Mouse (Mus musculus) forebrain, embryonic 10.5 days (tissue): Measurements from ENCODE around the gene Eif3k. TPM values are rescaled to one million over a fixed set of nuclear protein-coding genes. Genes with fewer than 3 reads are reported as not detected.

Experiments used
- DNase-seq: peaks from one replicate; pipeline ENCODE4 v3.0.0-alpha.2; 2017; ENCODE audit warnings: low spot score; ENCODE audit errors: extremely low spot score
- H3K27ac ChIP-seq: fragments of 300-500 bp; sonication (generic); 2 replicates; pipeline ENCODE4 v1.5.1; 2016; ENCODE audit warnings: mild to moderate bottlenecking
- H3K27me3 ChIP-seq: fragments of 300-500 bp; sonication (generic); 2 replicates; pipeline ENCODE4 v1.6.1; 2016; ENCODE audit warnings: mild to moderate bottlenecking; ENCODE audit not compliant: poor library complexity, severe bottlenecking
- H3K36me3 ChIP-seq: fragments of 300-500 bp; sonication (generic); replicated peaks from 2 replicates; pipeline ENCODE4 v1.6.1; 2016; ENCODE audit warnings: mild to moderate bottlenecking, moderate library complexity
- H3K4me1 ChIP-seq: fragments of 300-500 bp; sonication (generic); 2 replicates; pipeline ENCODE4 v1.6.1; 2016
- H3K4me3 ChIP-seq: fragments of 300-500 bp; sonication (generic); 2 replicates; pipeline ENCODE4 v1.5.1; 2016; ENCODE audit warnings: mild to moderate bottlenecking, moderate library complexity
- H3K9me3 ChIP-seq: fragments of 300-500 bp; sonication (generic); 2 replicates; pipeline ENCODE4 v1.6.1; 2016; ENCODE audit warnings: mild to moderate bottlenecking, moderate library complexity
- WGBS: fragments of 180-500 bp; shearing (Covaris S2); methylation state at CpG from one replicate; pipeline ENCODE4 v1.1.7; 2016; 5-methylcytosine and 5-hydroxymethylcytosine counted together
- polyA plus RNA-seq: library from polyadenylated mRNA; unstranded; fragments of >200 nt; fragmentation: Nextera tagmentation; extraction: Ambion mirVana; gene quantifications from 2 replicates; pipeline ENCODE4 v1.2.1, GENCODE M21; 2016

The Eif3k gene
- polyA plus RNA-seq, 1 experiment from 2014 or later, result 415 TPM

DNA sequence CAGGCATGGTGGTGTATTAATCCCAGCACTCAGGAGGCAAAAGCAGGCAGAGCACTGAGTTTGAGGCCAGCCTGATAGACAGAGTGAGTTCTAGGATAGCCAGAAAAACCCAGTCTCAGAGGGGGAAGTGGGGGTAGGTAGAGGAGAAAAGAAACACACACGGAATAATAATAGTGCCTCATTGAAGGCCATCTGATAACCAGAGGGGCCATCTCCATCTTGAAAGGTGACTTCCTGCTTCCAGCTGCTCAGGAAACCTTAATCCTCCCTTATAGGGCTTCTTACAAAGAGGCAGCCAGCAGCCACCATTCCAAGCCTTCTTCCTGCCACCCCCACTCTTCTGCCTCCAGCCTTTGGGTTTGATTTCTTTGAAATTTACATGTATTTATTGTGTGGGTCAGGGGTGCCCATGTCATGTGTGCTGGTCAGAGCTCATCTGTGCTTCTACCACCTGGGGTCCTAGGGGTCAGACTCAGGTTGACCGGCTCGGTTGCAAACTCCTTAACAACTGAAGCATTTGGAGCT is 18.2 kb downstream of the Eif3k start:
- no peaks in the 10 kb centered on the region for H3K36me3 ChIP-seq
- H3K27ac ChIP-seq, result peak overlapping the region; percentile 91
- peaks cover 52% of the 10 kb centered on the region for H3K4me1 ChIP-seq
- no peak overlapping the region for H3K4me3 ChIP-seq
- H3K27me3 ChIP-seq, result no peaks in the 10 kb centered on the region
- no peak for DNase-seq
- H3K9me3 ChIP-seq, result no peaks in the 10 kb centered on the region
- WGBS, result 75% methylated on average over 3 of the region's 3 CpGs

DNA sequence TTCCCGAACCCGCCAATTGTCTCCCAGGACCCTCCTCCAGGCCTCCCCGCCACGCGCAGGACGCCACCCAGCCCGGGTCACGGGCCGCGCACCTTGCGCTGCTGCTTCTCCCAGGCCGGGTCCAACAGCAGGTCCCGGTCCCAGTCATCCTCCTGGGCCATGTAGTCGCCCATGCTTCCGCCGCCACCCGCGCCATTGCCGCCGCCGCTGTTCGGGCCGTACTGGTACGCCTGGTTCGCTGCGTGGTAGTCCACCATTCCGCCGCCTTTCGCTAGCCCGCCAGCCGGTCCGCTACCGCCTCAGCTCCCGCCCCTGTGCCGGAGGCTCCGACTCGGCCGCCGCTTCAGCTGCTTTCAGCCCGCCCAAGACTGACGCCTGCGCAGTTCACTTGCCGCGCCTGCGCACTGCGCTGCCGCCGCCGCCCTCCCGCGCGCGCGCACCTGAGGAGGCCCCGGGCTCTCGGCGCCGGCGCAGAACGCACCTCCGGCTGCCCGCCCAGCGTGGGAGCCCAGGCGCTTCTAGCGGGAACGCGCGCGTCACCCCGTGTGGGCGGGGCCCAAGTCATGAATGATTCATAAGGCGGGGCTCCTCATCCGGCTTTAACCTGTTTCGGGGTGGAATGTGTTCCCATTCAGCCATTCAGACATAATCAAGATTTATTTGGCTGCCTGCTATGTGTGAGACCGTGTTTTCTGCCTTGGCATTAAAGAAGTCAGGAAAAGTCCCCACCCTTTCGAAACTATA is 19.6 kb downstream of the Eif3k start, which contains the start of gene Actn4:
TSS of gene Actn4 (minus strand) at position 414 of the 744 bp plus-strand sequence.
- Histone ChIP-seq H3K36me3 (0 out of 2 replicates have a peak, but pooled peaks cover 4% of the 10 kb centered on the region), H3K9me3 (no peaks in the 10 kb centered on the region), H3K27me3 (no peaks in the 10 kb centered on the region), H3K27ac (peak within 1 kb of the TSS; percentile 91), H3K4me1 (peaks cover 65% of the 10 kb centered on the region), H3K4me3 (peak within 1 kb of the TSS; percentile 72)
- peak; percentile 97 for DNase-seq
- WGBS, result under 1% methylated on average over 76 of the region's 76 CpGs

DNA sequence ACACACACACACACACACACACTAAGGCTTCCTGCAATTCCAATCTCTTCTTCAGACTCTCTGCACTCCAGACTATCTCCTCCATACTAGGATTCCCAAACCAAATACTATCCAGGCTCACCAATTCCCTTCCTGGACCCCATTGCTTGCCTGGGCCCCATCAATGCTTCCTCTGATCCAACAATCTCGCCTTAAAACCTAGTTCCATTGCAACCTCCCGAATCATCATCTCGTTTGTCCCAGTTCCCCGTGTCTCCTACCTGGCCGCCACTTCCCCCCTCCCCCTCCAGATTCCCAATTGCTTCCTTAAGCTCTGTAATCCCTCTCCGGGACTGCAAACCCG is 20.1 kb downstream of the Eif3k start:
- peaks cover 66% of the 10 kb centered on the region for H3K4me1 ChIP-seq
- 0 out of 2 replicates have a peak, but pooled peaks cover 4% of the 10 kb centered on the region for H3K36me3 ChIP-seq
- 0% methylated on average over 7 of the region's 7 CpGs for WGBS
- no peaks in the 10 kb centered on the region for H3K9me3 ChIP-seq
- DNase-seq, result no peak
- peak overlapping the region; percentile 91 for H3K27ac ChIP-seq
- no peaks in the 10 kb centered on the region for H3K27me3 ChIP-seq
- H3K4me3 ChIP-seq, result peak overlapping the region; percentile 72

DNA sequence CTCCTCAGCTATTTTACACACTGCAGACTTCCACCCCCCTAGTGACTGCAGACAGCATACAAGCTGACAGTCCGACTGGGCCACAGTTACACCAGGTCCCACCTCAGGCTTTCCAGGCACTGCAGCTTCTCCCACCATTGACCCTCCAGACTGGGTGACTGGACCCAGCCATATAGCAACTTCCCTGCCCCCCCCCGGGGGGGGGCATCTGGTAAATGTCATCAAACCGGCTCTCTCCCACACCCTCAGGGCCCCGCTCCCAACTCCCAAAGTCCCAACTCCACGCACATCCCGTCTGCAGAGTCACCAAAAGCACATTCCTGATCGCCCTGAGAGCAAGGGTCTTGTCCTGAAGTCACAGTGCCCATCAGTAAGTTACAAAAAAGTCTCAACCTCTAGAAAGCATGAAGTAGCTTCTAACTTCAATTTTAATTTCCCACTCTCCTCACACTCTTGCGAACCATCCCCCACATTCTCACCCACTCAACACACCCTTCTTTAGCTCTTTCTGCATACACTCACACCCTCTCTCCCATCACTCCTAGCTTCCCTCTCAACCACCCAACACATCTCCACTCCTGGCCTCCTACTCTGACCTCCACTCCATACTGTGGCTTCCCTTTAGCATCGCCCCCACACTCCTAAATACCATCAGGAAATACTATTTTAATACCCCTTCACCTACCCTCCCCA is 21.2 kb downstream of the Eif3k start:
- 37% methylated on average over 9 of the region's 9 CpGs for WGBS
- Histone ChIP-seq H3K27me3 (no peaks in the 10 kb centered on the region), H3K27ac (peak overlapping the region; percentile 91), H3K4me1 (peaks cover 71% of the 10 kb centered on the region), H3K9me3 (no peaks in the 10 kb centered on the region), H3K4me3 (peak overlapping the region; percentile 72), H3K36me3 (peaks cover 13% of the 10 kb centered on the region)
- no peak for DNase-seq

DNA sequence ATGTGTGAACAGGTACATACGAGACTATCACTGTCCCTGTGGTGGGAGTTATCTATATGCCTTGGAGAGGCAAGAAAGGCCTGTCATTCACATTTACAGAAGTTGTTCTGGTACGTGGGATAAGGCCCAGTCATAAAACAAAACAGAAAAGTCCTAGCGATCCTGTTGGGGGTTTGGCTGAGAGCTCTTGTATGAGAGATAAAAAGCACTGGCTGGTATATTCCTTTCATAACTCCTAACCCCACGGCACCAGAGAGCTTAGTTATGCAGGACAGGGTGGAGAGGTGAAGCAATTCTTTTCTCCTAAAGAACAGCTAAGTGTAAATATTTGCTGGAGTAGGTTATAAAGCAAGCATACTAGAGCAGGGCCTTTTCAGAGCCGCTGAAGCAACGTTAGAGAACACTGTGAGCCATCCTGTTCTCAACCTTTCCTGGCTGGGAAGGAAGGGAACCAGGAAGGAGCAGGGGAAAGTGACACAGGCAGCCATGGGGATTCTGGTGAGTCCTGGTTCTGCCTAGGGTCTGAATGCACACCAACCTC is 22.1 kb downstream of the Eif3k start:
- no peaks in the 10 kb centered on the region for H3K27me3 ChIP-seq
- H3K36me3 ChIP-seq, result peaks cover 19% of the 10 kb centered on the region
- no peak for DNase-seq
- 63% methylated on average over 6 of the region's 6 CpGs for WGBS
- no peaks in the 10 kb centered on the region for H3K9me3 ChIP-seq
- no peak overlapping the region for H3K27ac ChIP-seq
- peaks cover 80% of the 10 kb centered on the region for H3K4me1 ChIP-seq
- peak overlapping the region; percentile 72 for H3K4me3 ChIP-seq

DNA sequence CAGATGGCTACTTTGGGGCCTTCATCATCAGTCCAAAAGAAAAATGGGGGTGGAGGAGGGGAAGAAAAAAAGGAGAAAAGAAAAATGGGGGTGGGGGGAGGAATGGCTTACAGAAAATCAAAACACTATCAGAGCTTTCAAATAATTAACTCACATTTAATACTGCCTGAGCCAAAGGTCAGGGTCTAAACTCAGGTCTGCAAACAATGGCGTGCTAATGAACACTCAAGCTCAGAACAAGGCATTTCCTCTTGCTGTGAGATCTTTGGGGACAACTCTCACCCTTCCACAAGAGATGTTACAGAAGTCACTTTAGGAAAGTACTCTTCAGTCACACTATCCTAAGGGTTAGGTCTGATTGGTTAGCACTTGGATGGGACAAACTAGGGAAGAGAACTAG is 22.9 kb downstream of the Eif3k start:
- 74% methylated on average over 1 of the region's 1 CpGs for WGBS
- no peaks in the 10 kb centered on the region for H3K9me3 ChIP-seq
- H3K4me1 ChIP-seq, result peaks cover 85% of the 10 kb centered on the region
- H3K27me3 ChIP-seq, result no peaks in the 10 kb centered on the region
- peak overlapping the region; percentile 72; the same call in 1 of the 2 replicates for H3K4me3 ChIP-seq
- DNase-seq, result no peak
- H3K27ac ChIP-seq, result no peak overlapping the region
- peaks cover 21% of the 10 kb centered on the region for H3K36me3 ChIP-seq

DNA sequence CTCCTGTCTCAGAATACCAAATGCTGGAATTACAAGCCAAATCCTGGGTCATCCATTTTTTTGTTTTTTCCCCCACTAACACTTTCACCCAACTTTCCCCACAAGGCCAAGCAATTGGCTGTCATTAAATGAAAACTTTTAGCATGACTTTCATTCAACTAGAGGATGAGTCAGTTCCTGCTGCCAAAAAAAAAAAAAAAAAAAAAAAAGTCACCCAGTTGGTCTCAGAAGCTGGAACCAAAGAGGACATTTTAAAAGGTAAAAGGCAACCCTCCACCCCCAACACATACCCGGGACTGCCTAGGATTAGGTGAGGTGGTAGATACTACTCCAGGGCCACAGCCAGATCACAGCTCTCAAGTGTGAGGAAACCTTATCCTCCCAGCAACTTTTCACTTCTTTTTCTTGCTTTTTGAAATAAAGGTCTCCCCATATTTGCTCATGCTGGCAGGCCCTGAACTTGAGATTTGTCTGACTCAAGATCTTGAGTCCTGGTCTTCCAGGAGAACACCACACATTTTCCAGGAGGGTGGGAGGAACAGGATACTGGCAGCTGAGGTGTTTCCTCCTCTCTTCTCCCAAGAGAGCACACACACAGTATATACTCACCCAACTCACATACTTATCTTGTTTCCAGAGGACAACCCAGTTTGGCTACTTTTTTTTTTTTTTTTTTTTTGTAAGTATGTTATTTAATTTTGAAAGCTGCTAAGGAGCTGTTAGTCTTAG is 23.5 kb downstream of the Eif3k start:
- peaks cover 21% of the 10 kb centered on the region for H3K36me3 ChIP-seq
- peaks cover 85% of the 10 kb centered on the region for H3K4me1 ChIP-seq
- H3K27ac ChIP-seq, result no peak overlapping the region
- no peaks in the 10 kb centered on the region for H3K9me3 ChIP-seq
- no peak overlapping the region for H3K4me3 ChIP-seq
- no peak for DNase-seq
- no peaks in the 10 kb centered on the region for H3K27me3 ChIP-seq
- WGBS, result 78% methylated on average over 1 of the region's 1 CpGs

DNA sequence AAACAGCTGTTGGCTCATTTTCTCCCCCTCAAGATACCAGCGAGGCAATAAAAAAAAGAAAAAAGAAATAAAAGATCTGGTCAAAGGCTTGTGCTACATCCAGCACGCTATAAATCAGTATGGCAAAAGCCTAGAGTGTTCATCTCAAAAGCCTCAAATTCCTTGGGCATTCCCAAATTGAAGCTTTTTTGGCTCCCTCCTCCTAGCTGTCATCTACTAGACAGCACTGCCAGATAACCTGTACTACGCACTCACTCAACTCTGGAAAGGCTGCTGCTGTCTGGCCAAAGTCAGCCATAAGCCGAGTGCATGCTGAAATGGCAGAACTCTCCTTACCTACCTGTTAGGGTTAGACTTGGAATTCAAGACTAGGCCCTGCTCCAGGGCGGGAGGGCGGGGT is 24.4 kb downstream of the Eif3k start:
- Histone ChIP-seq H3K4me3 (no peak overlapping the region), H3K9me3 (no peaks in the 10 kb centered on the region), H3K36me3 (peaks cover 21% of the 10 kb centered on the region), H3K4me1 (peaks cover 85% of the 10 kb centered on the region), H3K27me3 (no peaks in the 10 kb centered on the region), H3K27ac (no peak overlapping the region)
- no peak for DNase-seq
- WGBS, result 90% methylated on average over 6 of the region's 6 CpGs

DNA sequence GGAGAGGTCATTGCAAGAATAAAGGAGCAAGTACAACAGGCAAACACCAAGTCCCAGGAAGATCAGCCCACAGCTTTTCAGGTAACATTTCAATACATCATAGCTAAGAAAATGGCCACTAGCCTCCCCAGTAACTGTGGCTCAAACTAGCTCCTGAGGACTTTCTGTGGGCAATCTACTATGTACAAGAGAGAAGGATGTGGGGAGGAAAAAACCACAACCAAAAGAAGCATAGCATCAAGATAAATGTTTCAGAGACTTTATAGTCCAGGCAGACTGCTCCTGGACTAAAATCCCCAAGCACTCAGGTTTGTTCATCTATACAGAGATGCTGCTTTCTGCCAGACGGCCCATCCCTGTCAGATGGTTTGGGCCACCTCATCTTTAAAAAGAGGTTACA is 25.4 kb downstream of the Eif3k start:
- 95% methylated on average over 1 of the region's 1 CpGs for WGBS
- H3K4me3 ChIP-seq, result no peak overlapping the region
- H3K4me1 ChIP-seq, result peaks cover 93% of the 10 kb centered on the region
- H3K36me3 ChIP-seq, result peaks cover 26% of the 10 kb centered on the region
- no peaks in the 10 kb centered on the region for H3K27me3 ChIP-seq
- no peak overlapping the region for H3K27ac ChIP-seq
- H3K9me3 ChIP-seq, result no peaks in the 10 kb centered on the region
- no peak for DNase-seq

DNA sequence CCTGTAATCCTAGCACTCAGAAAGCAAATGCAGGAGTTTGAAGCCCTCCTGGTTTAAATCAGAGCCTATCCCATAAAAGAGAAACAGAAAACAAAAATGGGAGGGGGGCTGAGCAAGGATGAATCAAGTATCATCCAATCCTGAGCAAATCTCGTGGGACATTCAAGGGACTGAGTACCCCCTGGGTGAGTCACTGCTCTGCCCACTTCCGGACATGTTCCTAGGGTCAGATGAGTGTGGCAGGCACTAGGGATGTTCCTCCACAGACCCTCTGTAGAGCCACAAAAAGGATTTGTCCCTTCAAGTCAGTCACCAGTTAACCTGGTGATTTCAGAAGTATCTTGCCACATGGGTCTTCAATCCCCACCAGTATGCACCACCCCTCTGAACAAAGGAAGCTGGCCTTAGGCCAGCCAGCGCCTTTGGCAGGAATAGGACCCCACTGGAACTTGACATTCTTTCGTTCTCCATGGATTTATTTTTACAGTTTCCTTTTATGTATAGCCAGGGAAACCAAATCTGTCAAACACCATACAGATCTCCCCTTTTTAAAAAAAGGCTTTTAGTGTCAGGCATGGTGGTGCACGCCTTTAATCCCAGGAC is 26.3 kb downstream of the Eif3k start:
- H3K27me3 ChIP-seq, result no peaks in the 10 kb centered on the region
- peaks cover 32% of the 10 kb centered on the region for H3K36me3 ChIP-seq
- DNase-seq, result no peak
- H3K27ac ChIP-seq, result 0 out of 2 replicates have a peak overlapping the region, but pooled peaks have one; percentile 26
- no peaks in the 10 kb centered on the region for H3K9me3 ChIP-seq
- WGBS, result 81% methylated on average over 5 of the region's 5 CpGs
- peaks cover 93% of the 10 kb centered on the region for H3K4me1 ChIP-seq
- H3K4me3 ChIP-seq, result no peak overlapping the region

DNA sequence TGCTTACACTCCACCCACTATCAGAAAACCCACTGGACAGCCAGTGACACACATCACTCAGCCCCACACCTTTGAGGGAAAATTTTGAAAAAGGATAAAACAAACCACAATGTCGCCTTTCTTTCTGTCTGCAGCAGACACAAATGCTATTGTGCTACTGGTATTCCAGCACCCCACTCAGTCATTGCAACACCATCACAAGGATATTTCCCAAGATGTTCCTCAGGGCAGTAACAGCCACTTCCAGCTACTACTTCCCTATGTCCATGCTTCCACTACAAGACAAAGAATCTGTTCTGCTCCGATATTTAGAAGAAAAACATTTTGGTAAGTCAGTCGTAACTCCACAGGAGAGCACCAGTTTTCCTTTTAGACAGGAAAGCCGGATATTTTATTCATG is 26.9 kb downstream of the Eif3k start:
- Histone ChIP-seq H3K36me3 (peaks cover 38% of the 10 kb centered on the region), H3K4me3 (no peak overlapping the region), H3K4me1 (peaks cover 91% of the 10 kb centered on the region), H3K9me3 (no peaks in the 10 kb centered on the region), H3K27ac (no peak overlapping the region), H3K27me3 (no peaks in the 10 kb centered on the region)
- DNase-seq, result no peak
- WGBS, result 87% methylated on average over 4 of the region's 4 CpGs
